Mouse (Mus musculus) brain, embryonic 14.5 days (tissue): ENCODE results near the gene Noxred1. TPM values are rescaled to one million over a fixed set of nuclear protein-coding genes. Genes with fewer than 3 reads are reported as not detected.
"Not testable (repeated sequence)": the region's sequence is repeated elsewhere in the genome, so short reads cannot be mapped to it uniquely, and the experiment has no call there.

ENCODE experiments used
- DNase-seq: peaks from one replicate; pipeline ENCODE4 v3.0.0-alpha.2; 2011; ENCODE audit warnings: low read depth
- CTCF ChIP-seq: fragments of 200-500 bp; IDR thresholded peaks from 2 replicates; pipeline ENCODE4 v1.5.1; 2012; ENCODE audit warnings: inconsistent platforms, mild to moderate bottlenecking, moderate library complexity, borderline replicate concordance; ENCODE audit not compliant: insufficient read depth, insufficient read length; ENCODE audit errors: extremely low read depth
- POLR2A ChIP-seq: fragments of 200-500 bp; IDR thresholded peaks from 2 replicates; pipeline ENCODE4 v1.6.1; 2012; ENCODE audit warnings: mild to moderate bottlenecking, inconsistent platforms, borderline replicate concordance; ENCODE audit not compliant: poor library complexity, insufficient read depth, insufficient read length, severe bottlenecking; ENCODE audit errors: extremely low read depth
- polyA plus RNA-seq: library from polyadenylated mRNA; depleted of rRNA; stranded (reverse); fragments of >200 nt; gene quantifications from 2 replicates; pipeline ENCODE4 v1.2.3, GENCODE M21; 2012

The Noxred1 gene
- polyA plus RNA-seq, 1 experiment: 3.1 TPM

DNA sequence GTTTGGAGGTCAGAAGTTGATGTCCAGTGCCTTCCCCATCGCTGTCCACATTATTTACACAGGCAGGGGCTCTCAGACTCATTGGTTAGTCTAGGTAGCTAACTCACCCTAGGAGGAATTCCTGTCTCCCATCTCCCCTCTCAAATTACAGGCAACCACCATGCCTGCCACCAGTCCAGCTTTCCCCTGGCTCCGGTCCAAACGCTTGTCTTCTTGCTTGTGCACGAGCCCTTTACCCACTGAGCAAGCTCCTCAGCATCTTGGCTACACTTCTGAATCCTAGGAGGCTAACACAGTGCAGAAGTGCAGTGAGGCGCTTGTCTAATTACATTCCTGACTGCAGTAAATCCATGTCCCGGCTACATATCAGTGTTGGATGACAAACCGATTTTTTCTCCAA, 19.2 kb downstream of the Noxred1 start:
- TF ChIP-seq CTCF: no peak
- no peak for TF ChIP-seq POLR2A
- peak; percentile 77 for DNase-seq

DNA sequence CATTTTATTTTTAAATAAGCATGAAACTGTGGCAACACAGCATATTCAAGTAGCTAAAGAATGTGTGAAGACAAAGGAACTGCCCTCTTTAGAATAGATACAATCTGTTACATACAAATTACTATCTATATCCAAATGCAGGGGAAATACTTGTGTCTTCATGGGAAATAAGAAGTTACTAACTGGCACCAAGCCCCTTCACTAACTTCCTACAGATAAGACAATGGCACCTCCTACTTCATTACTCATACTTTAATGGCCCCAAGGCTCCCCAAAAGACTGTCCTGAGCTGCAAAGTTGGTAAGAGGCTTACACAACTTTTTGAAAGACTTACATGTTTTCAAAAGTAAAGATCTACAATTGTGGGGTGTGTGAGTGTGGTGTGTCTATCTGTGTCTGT, 20.9 kb downstream of the Noxred1 start:
- TF ChIP-seq POLR2A: no peak
- TF ChIP-seq CTCF: no peak
- no peak for DNase-seq

DNA sequence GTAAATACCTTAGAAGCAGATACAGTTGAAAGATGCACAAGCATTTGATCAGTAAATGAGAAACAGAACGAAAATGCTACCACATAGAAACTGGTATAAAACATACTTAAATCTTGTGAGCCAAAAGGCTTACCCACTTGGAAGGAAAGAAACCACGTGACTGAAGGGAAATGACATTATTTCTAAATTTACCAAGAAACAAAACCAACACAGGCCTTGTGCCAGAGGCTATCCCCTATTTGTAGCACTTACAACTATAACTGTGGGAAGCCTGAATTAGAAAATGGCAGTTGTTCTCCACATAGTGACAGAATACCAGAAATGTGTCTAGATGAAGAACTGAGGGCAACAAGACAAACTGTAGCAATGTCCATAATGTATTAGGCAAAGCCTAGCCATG, 22.5 kb downstream of the Noxred1 start:
- DNase-seq: no peak
- no peak for TF ChIP-seq POLR2A
- TF ChIP-seq CTCF: no peak

DNA sequence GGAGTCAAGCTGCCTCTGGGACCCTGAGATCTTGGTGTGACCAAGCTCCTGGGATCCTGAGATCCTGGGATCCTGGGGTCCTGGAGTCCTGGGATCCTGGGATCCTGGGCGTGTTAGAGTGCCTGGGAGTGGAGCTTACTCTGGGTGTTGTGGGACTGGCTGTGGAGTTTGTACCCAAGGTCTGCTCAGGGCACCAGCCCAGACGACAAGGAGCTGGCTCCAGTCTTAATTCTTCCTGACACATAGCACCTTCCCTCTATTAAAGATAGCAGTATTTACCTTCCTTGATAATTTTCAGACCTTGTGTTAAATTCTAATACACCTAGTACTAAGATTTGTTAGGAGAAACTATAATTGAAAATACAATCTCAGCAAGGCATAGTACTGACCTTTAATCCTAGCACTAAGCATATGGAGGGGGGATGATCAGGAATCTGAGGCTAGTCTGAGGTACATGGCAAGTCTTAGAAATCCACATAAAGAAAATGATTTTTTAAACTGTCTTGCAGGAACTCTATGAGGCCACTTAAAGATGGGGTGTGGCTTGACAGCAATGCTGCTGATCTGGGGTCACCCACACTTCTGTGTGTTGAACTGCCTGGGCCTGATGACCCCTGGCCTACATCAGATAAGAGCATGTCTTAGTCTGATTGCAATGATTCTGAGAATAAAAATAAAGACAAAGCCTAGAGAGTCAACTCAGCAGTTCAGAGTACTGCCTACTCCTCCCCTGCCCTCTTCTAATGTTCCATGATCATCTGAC, 25.5 kb downstream of the Noxred1 start:
- DNase-seq: no peak
- TF ChIP-seq POLR2A (no peak), CTCF (no peak)

GRCm38 (mm10) chr12:87205789-87206188, 32.7 kb downstream of the Noxred1 start:
- not testable (repeated sequence) for DNase-seq

- TF ChIP-seq CTCF (no peak), POLR2A (no peak)
- no peak for DNase-seq
Observed at GRCm38 (mm10) chr12:87201694-87202093, 36.8 kb downstream of the Noxred1 start.

DNA sequence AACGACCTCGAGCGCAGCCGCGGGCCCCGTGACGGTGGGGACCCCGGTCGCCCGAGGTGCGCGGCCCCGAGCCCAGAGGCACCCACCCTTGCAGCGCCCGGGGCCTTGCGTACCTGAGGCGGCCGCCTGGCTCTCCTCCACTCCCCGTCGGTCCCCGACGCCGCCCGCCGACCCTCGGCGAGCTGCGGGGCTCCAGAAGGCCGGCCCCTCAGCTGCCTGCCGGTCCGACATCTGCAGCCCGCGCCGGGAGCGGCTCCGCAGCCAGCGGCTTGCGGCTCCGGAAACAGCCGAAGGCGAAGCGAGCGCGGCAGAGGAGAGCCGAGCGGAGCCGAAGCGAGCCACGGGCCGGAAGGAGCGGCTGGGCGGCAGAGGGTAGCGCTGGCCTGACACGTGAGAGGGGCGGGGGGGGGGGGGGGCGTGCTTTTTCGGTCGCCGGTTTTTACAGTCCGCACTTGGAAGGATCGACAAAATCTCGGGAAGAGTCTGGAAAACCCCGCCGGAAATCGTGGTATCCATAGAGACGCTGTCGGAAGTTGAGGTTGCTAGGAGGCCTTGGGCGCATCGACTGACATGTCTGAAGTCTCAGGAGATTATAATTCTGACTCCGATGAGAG, 38.5 kb downstream of the Noxred1 start, which contains the start of gene Tmed8:
Tmed8 (minus strand) TSS at position 482 of the 614 bp plus-strand sequence.
- DNase-seq: peak; percentile 95
- TF ChIP-seq CTCF (no peak), POLR2A (0 out of 2 replicates have a peak, but pooled peaks have one; percentile 47)

DNA sequence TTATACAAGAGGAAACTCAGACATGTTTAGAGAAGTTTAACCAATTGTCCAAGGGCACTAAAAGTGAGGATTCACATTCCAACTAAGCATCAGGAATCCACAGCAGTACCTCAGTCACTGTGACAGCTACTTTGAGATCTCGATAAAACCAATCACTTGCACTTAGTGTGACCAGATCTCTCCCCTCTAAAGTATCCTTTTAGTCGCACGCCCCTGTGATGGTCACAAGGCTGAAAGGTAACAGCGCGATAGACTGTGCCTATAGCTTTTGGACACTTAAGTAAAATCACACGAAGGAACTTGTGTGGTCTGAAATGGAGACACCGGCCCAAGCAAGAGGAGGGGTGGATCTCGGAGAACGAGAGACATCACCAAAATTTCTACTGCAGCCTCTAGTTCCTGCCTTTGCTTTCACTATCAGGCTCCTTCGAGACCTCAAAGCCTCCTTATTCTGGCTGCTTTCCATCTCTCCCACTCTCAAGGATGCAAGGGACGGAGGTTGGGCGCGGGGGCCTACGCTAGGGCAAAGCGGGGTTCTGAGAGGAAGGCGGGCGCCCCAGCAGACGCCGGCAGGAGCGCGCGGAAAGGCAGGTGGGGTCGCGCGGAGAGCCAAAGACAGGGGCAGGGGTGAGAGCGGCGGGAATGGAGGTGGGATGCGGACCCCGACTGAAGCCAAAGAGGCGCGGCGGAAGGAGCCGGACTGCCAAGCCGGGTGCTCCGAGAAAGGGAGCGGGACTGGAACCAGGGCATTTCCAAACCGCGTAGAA, 39.1 kb downstream of the Noxred1 start, which contains the start of gene Samd15:
Samd15 (plus strand) TSS at position 518 of the 767 bp plus-strand sequence.
- DNase-seq: peak; percentile 69
- no peak for TF ChIP-seq POLR2A
- no peak for TF ChIP-seq CTCF

GRCm38 (mm10) chr12:87198792-87199191, 39.7 kb downstream of the Noxred1 start:
- no peak for DNase-seq
- TF ChIP-seq CTCF: no peak
- no peak for TF ChIP-seq POLR2A

DNA sequence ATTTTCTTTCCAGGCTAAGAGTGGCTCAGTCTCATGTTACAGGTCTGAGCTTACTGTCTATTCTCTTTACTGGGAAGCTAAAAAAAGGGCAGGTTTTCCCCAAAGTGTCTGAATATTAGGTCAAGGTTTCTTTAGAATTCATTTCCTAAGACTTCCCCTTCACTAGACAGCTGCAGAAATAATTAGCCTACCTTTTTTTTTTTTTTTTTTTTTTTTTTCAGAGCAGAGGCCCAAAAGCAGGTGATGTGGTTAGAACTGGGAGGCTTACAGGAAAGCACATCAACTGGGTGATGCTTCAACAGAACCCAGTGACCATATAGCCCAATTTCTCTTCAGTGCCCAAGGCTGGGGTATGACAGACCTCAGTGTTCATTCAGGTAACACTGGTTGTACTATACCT, 42.2 kb downstream of the Noxred1 start:
- no peak for DNase-seq
- TF ChIP-seq POLR2A (no peak), CTCF (no peak)

- no peak for DNase-seq
- no peak for TF ChIP-seq POLR2A
Observed at GRCm38 (mm10) chr12:87195069-87195468, 43.5 kb downstream of the Noxred1 start.
